Mouse (Mus musculus) CH12.LX (cell line): Measurements from ENCODE around the gene Plekha4. TPM values are rescaled to one million over a fixed set of nuclear protein-coding genes. Genes with fewer than 3 reads are reported as not detected.
A peak's percentile ranks its signal among the peaks of the same experiment; 100 is the strongest.

ENCODE experiments used
- DNase-seq: peaks from one replicate; pipeline ENCODE4 v3.0.0-alpha.2; 2013; ENCODE audit errors: extremely low read depth
- H3K27ac ChIP-seq: 2 replicates; pipeline ENCODE4 v1.5.1; 2012; ENCODE audit warnings: low read depth, mild to moderate bottlenecking, control low read depth, moderate library complexity; ENCODE audit not compliant: insufficient read depth
- H3K27me3 ChIP-seq: replicated peaks from 2 replicates; pipeline ENCODE3; 2012; ENCODE audit warnings: inconsistent platforms
- H3K36me3 ChIP-seq, 2 experiments: replicated peaks in 1 of 2; 2 replicates each; pipeline versions ENCODE3 to v1.6.1; 2012; ENCODE audit warnings: inconsistent platforms in 1 of 2, low read length in 1 of 2, mild to moderate bottlenecking in 1 of 2, mixed read lengths in 1 of 2, moderate library complexity in 1 of 2; ENCODE audit not compliant: control insufficient read depth in 1 of 2, insufficient read depth in 1 of 2
- H3K4me1 ChIP-seq, 2 experiments: 2 replicates each; pipeline ENCODE4 v1.6.1; 2012; ENCODE audit warnings: inconsistent platforms in 1 of 2, moderate library complexity in 1 of 2; ENCODE audit not compliant: insufficient read depth in 2 of 2, control insufficient read depth in 1 of 2
- H3K4me2 ChIP-seq: 2 replicates; pipeline ENCODE4 v1.6.1; 2012; ENCODE audit warnings: low read depth, mild to moderate bottlenecking, control low read depth; ENCODE audit not compliant: poor library complexity, insufficient read depth, severe bottlenecking
- H3K4me3 ChIP-seq, 3 experiments: fragments of 150-350 bp in 1 of 3; sonication (generic) in 1 of 3; replicated peaks in 1 of 3; 2 replicates each; pipeline versions ENCODE3 to v1.5.1; 2011 to 2012; ENCODE audit warnings: low read depth in 2 of 3, low read length in 2 of 3, mild to moderate bottlenecking in 2 of 3, moderate library complexity in 2 of 3, control low read depth in 1 of 3, improper control_type of control experiment in 1 of 3, inconsistent platforms in 1 of 3, mixed read lengths in 1 of 3; ENCODE audit not compliant: poor library complexity in 1 of 3
- H3K79me2 ChIP-seq: replicated peaks from 2 replicates; pipeline ENCODE4 v1.6.1; 2012; ENCODE audit warnings: mild to moderate bottlenecking, moderate library complexity; ENCODE audit not compliant: control insufficient read depth, poor library complexity, insufficient read depth, severe bottlenecking; ENCODE audit errors: extremely low read depth
- H3K9ac ChIP-seq: 2 replicates; pipeline ENCODE4 v1.6.1; 2012; ENCODE audit warnings: low read depth, mild to moderate bottlenecking, control low read depth, moderate library complexity; ENCODE audit not compliant: insufficient read depth
- H3K9me3 ChIP-seq: replicated peaks from 2 replicates; pipeline ENCODE3; 2012; ENCODE audit warnings: low read length, inconsistent platforms, mixed read lengths
- CTCF ChIP-seq, 2 experiments: IDR thresholded peaks in 1 of 2; conservative IDR thresholded peaks in 1 of 2; 2 replicates each; pipeline ENCODE4 v1.5.1; 2011 to 2012; ENCODE audit warnings: low read depth in 2 of 2, low read length in 2 of 2, improper control_type of control experiment in 1 of 2, inconsistent platforms in 1 of 2, mild to moderate bottlenecking in 1 of 2, moderate library complexity in 1 of 2
- ELF1 ChIP-seq: IDR thresholded peaks from 2 replicates; pipeline ENCODE4 v1.6.1; 2014; ENCODE audit warnings: low read depth, mild to moderate bottlenecking, inconsistent platforms, low read length, improper control_type of control experiment
- GABPA ChIP-seq: IDR thresholded peaks from 2 replicates; pipeline ENCODE4 v1.6.1; 2012; ENCODE audit warnings: low read depth, low read length, improper control_type of control experiment, inconsistent platforms; ENCODE audit not compliant: insufficient replicate concordance
- KAT2A ChIP-seq: IDR thresholded peaks from 2 replicates; pipeline ENCODE4 v1.6.1; 2012; ENCODE audit warnings: low read length, improper control_type of control experiment, inconsistent platforms; ENCODE audit not compliant: insufficient replicate concordance
- MAFK ChIP-seq: IDR thresholded peaks from 2 replicates; pipeline ENCODE4 v1.6.1; 2011; ENCODE audit warnings: low read length, improper control_type of control experiment; ENCODE audit not compliant: insufficient replicate concordance
- MAX ChIP-seq: IDR thresholded peaks from 2 replicates; pipeline ENCODE4 v1.6.1; 2011; ENCODE audit warnings: low read length, improper control_type of control experiment
- MAZ ChIP-seq: IDR thresholded peaks from 2 replicates; pipeline ENCODE4 v1.6.1; 2012; ENCODE audit warnings: low read depth, mild to moderate bottlenecking, inconsistent platforms, low read length, improper control_type of control experiment, moderate library complexity
- MEF2A ChIP-seq: IDR thresholded peaks from 2 replicates; pipeline ENCODE4 v1.6.1; 2014; ENCODE audit warnings: low read depth, mild to moderate bottlenecking, inconsistent platforms, low read length, improper control_type of control experiment, borderline replicate concordance
- NRF1 ChIP-seq: IDR thresholded peaks from 2 replicates; pipeline ENCODE4 v1.6.1; 2014; ENCODE audit warnings: low read depth, mild to moderate bottlenecking, inconsistent platforms, low read length, improper control_type of control experiment, moderate library complexity
- PAX5 ChIP-seq: IDR thresholded peaks from 2 replicates; pipeline ENCODE4 v1.6.1; 2012; ENCODE audit warnings: low read length, inconsistent platforms, mixed read lengths
- POLR2A ChIP-seq: IDR thresholded peaks from 2 replicates; pipeline ENCODE4 v1.6.1; 2011; ENCODE audit warnings: low read depth, mild to moderate bottlenecking, improper control_type of control experiment, low read length
- RCOR1 ChIP-seq: conservative IDR thresholded peaks from 2 replicates; pipeline ENCODE4 v1.6.1; 2012; ENCODE audit warnings: low read depth, mild to moderate bottlenecking, inconsistent platforms, low read length, improper control_type of control experiment
- SIN3A ChIP-seq: IDR thresholded peaks from 2 replicates; pipeline ENCODE4 v1.6.1; 2012; ENCODE audit warnings: low read length, improper control_type of control experiment, inconsistent platforms
- SMC3 ChIP-seq: IDR thresholded peaks from 2 replicates; pipeline ENCODE4 v1.6.1; 2011; ENCODE audit warnings: low read depth, low read length, improper control_type of control experiment
- TBP ChIP-seq: conservative IDR thresholded peaks from 2 replicates; pipeline ENCODE4 v1.6.1; 2011; ENCODE audit warnings: low read depth, low read length, improper control_type of control experiment
- TCF12 ChIP-seq: IDR thresholded peaks from 2 replicates; pipeline ENCODE4 v1.6.1; 2014; ENCODE audit warnings: low read depth, mild to moderate bottlenecking, inconsistent platforms, low read length, improper control_type of control experiment
- UBTF ChIP-seq: IDR thresholded peaks from 2 replicates; pipeline ENCODE4 v1.6.1; 2012; ENCODE audit warnings: low read depth, mild to moderate bottlenecking, inconsistent platforms, low read length, improper control_type of control experiment, moderate library complexity
- USF2 ChIP-seq: conservative IDR thresholded peaks from 2 replicates; pipeline ENCODE4 v1.6.1; 2011; ENCODE audit warnings: low read depth, low read length, improper control_type of control experiment
- ZC3H11A ChIP-seq: IDR thresholded peaks from 2 replicates; pipeline ENCODE4 v1.6.1; 2012; ENCODE audit warnings: low read depth, mild to moderate bottlenecking, inconsistent platforms, low read length, improper control_type of control experiment
- ZKSCAN1 ChIP-seq: IDR thresholded peaks from 2 replicates; pipeline ENCODE4 v1.6.1; 2012; ENCODE audit warnings: low read depth, inconsistent platforms, low read length, improper control_type of control experiment, borderline replicate concordance
- ZMIZ1 ChIP-seq: IDR thresholded peaks from 2 replicates; pipeline ENCODE4 v1.6.1; 2012; ENCODE audit warnings: low read depth, mild to moderate bottlenecking, inconsistent platforms, low read length, improper control_type of control experiment
- dilution Hi-C: fragments of 300-500 bp; cut with MboI; formaldehyde crosslinking; loops from 2 replicates; pipeline ENCODE4 v1.14.3; 2020; ENCODE audit warnings: low sequenced_read_pairs; ENCODE audit not compliant: extremely low pct_unique_long_range_greater_than_20kb, extremely low pct_ligation_motif_present
- in situ Hi-C: fragments of 300-500 bp; cut with MboI; formaldehyde crosslinking; loops from 3 replicates; pipeline ENCODE4 v1.14.3; 2019; ENCODE audit warnings: low sequenced_read_pairs, low pct_ligation_motif_present, low pct_unique_long_range_greater_than_20kb, mixed read lengths
- polyA plus RNA-seq: library from polyadenylated mRNA; unstranded; fragments of >175 nt; gene quantifications from 2 replicates; pipeline ENCODE4 v1.2.1, GENCODE M21; 2012; ENCODE audit warnings: low read depth; ENCODE audit not compliant: insufficient read length
- total RNA-seq, 2 experiments: library from RNA; depleted of rRNA; stranded (reverse); fragments of 300-350 nt in 1 of 2; fragments of >200 nt in 1 of 2; gene quantifications; 2 replicates each; pipeline ENCODE4 v1.2.3; 2012 to 2014

Plekha4 gene
- total and polyA plus RNA-seq, 3 experiments, result 0.25 to 0.90 (median 0.28) TPM

DNA sequence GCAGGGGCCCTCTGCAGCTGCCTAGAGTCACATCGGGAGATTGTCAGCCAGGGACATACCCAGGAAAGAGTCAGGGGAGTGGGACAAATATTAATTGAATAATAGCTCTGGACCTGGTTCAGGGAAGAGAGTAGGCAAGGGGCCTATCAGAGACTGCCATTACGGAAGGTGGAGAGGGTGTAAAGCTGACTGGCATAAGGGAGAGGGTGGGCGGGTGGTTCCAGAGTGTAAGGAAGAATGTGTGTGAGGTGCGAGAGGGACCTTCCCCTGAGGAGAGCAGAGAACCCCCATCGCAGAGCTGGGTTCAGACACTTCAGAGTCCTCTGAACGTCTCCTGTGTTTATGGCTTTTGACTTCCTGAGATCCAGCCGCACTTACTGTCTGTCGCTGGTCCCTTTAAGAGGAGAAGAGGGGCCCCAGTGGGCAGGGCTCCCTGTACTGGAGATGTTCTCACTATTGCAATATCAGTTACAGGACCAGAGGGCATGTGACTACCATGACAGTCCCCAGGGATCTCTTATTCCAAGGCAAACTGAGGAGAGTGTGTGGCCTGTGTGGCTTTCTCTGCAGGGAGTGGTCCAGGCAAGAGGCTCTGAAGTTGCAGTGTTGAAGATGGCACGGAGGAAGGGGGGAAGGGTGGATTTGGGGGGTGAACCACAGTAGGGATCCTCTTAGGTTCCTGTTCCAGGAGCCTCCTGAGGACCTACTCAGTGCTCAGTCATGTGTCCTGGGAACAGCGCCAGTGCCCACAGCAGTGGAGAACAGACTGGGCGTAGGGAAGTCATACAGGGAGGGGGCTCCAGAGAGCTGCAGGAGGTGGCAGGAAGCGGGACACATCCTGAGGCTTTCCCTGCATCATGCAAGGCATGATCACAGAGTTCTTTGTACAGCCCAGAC is 35.7 kb downstream of the Plekha4 start:
- in situ Hi-C loops, result loop anchor here (5.0 kb wide), 1 partner anchor 95 kb away; the partner anchor contains the start of gene Bax
- Histone ChIP-seq H3K4me2 (peak overlapping the region; percentile 67; the same call in 1 of the 2 replicates), H3K79me2 (no peaks in the 10 kb centered on the region), H3K4me1 (peaks cover 0 to 47% of the 10 kb centered on the region in 2 experiments; a peak in 2 of 4 replicates), H3K36me3 (peaks cover 0 to 5% of the 10 kb centered on the region in 2 experiments), H3K4me3 (no peak overlapping the region), H3K27ac (no peak overlapping the region), H3K27me3 (no peaks in the 10 kb centered on the region), H3K9me3 (no peaks in the 10 kb centered on the region), H3K9ac (no peak overlapping the region)
- TF ChIP-seq MAZ (no peak), MAX (no peak), NRF1 (no peak), CTCF (conservative IDR thresholded peaks at IDR 0.05 in 1 of 2, IDR thresholded peaks at IDR 0.05 in 1 of 2; ENCODE audit: low read depth in 2 of 2, low read length in 2 of 2) (no peak), RCOR1 (no peak), TBP (no peak), USF2 (no peak), ZKSCAN1 (no peak; the same call in 1 of the 2 replicates), SMC3 (no peak), UBTF (no peak), ZC3H11A (no peak), ZMIZ1 (no peak), KAT2A (no peak), GABPA (no peak), TCF12 (no peak), MAFK (no peak), ELF1 (no peak), MEF2A (no peak), SIN3A (no peak), POLR2A (no peak)
- DNase-seq, result no peak
- dilution Hi-C loops, result no loop called here

DNA sequence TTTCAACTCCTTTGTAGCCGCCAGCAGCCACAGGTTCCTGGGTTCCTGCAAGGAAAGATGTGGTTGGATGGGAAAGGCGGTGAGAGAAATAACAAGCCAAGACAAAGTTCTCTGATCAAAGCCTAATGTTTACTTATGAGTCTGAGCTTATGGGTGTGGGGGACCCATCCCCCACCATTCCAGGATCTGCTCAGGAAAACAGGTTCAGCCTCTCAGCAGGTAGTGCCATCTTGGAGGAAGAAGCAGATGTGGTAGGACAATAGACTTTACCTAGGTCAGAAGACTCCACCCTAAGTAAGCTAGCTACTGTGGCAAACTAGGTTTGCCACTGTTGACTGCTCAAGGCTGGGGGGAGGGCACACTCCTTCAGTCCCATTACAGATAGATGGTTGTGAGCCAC is 38.7 kb downstream of the Plekha4 start:
- TF ChIP-seq PAX5 (no peak), ZKSCAN1 (no peak), MAFK (no peak)
- Histone ChIP-seq H3K9ac (no peak overlapping the region), H3K4me1 (peaks cover 4 to 43% of the 10 kb centered on the region in 2 experiments), H3K9me3 (no peaks in the 10 kb centered on the region), H3K36me3 (no peaks in the 10 kb centered on the region), H3K27ac (no peak overlapping the region), H3K27me3 (no peaks in the 10 kb centered on the region), H3K4me2 (no peak overlapping the region), H3K4me3 (no peak overlapping the region), H3K79me2 (no peaks in the 10 kb centered on the region)
- DNase-seq, result no peak
- in situ Hi-C loops (loop anchor here (5.0 kb wide), 1 partner anchor 98 kb away; the partner anchor contains the start of gene Bax), dilution Hi-C loops (no loop called here)
